Mouse (Mus musculus) G1E (cell line): ENCODE measurements at regions not wholly inside any gene's neighbourhood (a gene's known extent, or its start where the extent isn't known, plus 50 kb on each side); places are given as distances from the start of the nearest gene placed in this dataset.

ENCODE experiments used
- ATAC-seq: 2 replicates; pipeline ENCODE4 v1.8.0; 2016; ENCODE audit warnings: mild to moderate bottlenecking; ENCODE audit not compliant: insufficient number of reproducible peaks, poor library complexity, low FRiP score, severe bottlenecking; ENCODE audit errors: extremely low read depth
- DNase-seq: peaks from one replicate; pipeline ENCODE4 v3.0.0; 2012; ENCODE audit warnings: low spot score
- H3K27me3 ChIP-seq: 2 replicates; pipeline ENCODE4 v1.6.1; 2012; ENCODE audit warnings: mild to moderate bottlenecking, low read length, inconsistent platforms; ENCODE audit not compliant: insufficient read depth
- H3K36me3 ChIP-seq: replicated peaks from 2 replicates; pipeline ENCODE3; 2012; ENCODE audit warnings: mild to moderate bottlenecking, inconsistent platforms
- H3K4me1 ChIP-seq: 2 replicates; pipeline ENCODE4 v1.6.1; 2012; ENCODE audit warnings: low read depth, low read length, inconsistent platforms, mixed read lengths; ENCODE audit not compliant: insufficient read depth
- H3K4me3 ChIP-seq: 2 replicates; pipeline ENCODE4 v1.5.1; 2012; ENCODE audit warnings: low read depth, mild to moderate bottlenecking, inconsistent platforms, low read length, moderate library complexity, mixed read lengths
- H3K9me3 ChIP-seq: replicated peaks from 2 replicates; pipeline ENCODE4 v1.6.1; 2012; ENCODE audit warnings: inconsistent platforms
- CTCF ChIP-seq: IDR thresholded peaks from 2 replicates; pipeline ENCODE4 v1.5.1; 2012; ENCODE audit warnings: low read depth, low read length, inconsistent platforms, mixed read lengths
- GATA1 ChIP-seq: IDR thresholded peaks from 2 replicates; pipeline ENCODE4 v1.6.1; 2012; ENCODE audit warnings: borderline replicate concordance, low read length, inconsistent platforms, mixed read lengths
- GATA2 ChIP-seq: IDR thresholded peaks from 2 replicates; pipeline ENCODE4 v1.6.1; 2012; ENCODE audit warnings: low read depth, low read length, inconsistent platforms, borderline replicate concordance
- POLR2AphosphoS5 ChIP-seq: IDR thresholded peaks from 2 replicates; pipeline ENCODE4 v1.6.1; 2012; ENCODE audit warnings: low read depth, low read length, inconsistent platforms; ENCODE audit not compliant: insufficient replicate concordance
- TAL1 ChIP-seq: conservative IDR thresholded peaks from 2 replicates; pipeline ENCODE4 v1.6.1; 2012; ENCODE audit warnings: low read depth, low read length, inconsistent platforms, mixed read lengths

- Histone ChIP-seq H3K4me3 (no peak overlapping the region), H3K36me3 (no peaks in the 10 kb centered on the region), H3K9me3 (peaks cover 15% of the 10 kb centered on the region), H3K4me1 (no peaks in the 10 kb centered on the region), H3K27me3 (no peaks in the 10 kb centered on the region)
- ATAC-seq (no peak), DNase-seq (no peak)
- TF ChIP-seq TAL1 (no peak), CTCF (no peak), GATA2 (no peak), POLR2AphosphoS5 (no peak), GATA1 (no peak)
These were observed 143.6 kb upstream of the Sphkap start for GRCm38 (mm10) chr1:83551617-83552016.

GRCm38 (mm10) chr1:83535461-83535860 is 127.5 kb upstream of the Sphkap start:
- TF ChIP-seq GATA2 (no peak), CTCF (no peak), TAL1 (no peak), GATA1 (no peak), POLR2AphosphoS5 (no peak)
- DNase-seq: no peak
- Histone ChIP-seq H3K9me3 (peaks cover 12% of the 10 kb centered on the region), H3K4me1 (no peaks in the 10 kb centered on the region), H3K36me3 (no peaks in the 10 kb centered on the region), H3K4me3 (no peak overlapping the region), H3K27me3 (no peaks in the 10 kb centered on the region)
- ATAC-seq: no peak

GRCm38 (mm10) chr1:83527803-83528202 is 119.8 kb upstream of the Sphkap start:
- H3K4me1 ChIP-seq: no peaks in the 10 kb centered on the region
- no peaks in the 10 kb centered on the region for H3K27me3 ChIP-seq
- ATAC-seq: no peak
- H3K4me3 ChIP-seq: no peak overlapping the region
- H3K9me3 ChIP-seq: peaks cover 14% of the 10 kb centered on the region
- no peak for DNase-seq
- H3K36me3 ChIP-seq: no peaks in the 10 kb centered on the region
- TF ChIP-seq GATA1 (no peak), CTCF (no peak), GATA2 (no peak)

- Histone ChIP-seq H3K4me1 (no peaks in the 10 kb centered on the region), H3K4me3 (no peak overlapping the region), H3K27me3 (no peaks in the 10 kb centered on the region), H3K9me3 (peaks cover 3% of the 10 kb centered on the region; the same call in 1 of the 2 replicates), H3K36me3 (no peaks in the 10 kb centered on the region)
- DNase-seq: no peak
- ATAC-seq: no peak
- TF ChIP-seq CTCF: no peak
- TF ChIP-seq GATA2: no peak
- no peak for TF ChIP-seq POLR2AphosphoS5
- no peak for TF ChIP-seq TAL1
- no peak for TF ChIP-seq GATA1
These were observed 101.4 kb upstream of the Sphkap start for GRCm38 (mm10) chr1:83509356-83509755.

- ATAC-seq (no peak), DNase-seq (no peak)
- no peaks in the 10 kb centered on the region for H3K36me3 ChIP-seq
- peaks cover 4% of the 10 kb centered on the region; the same call in 1 of the 2 replicates for H3K9me3 ChIP-seq
- no peak overlapping the region for H3K4me3 ChIP-seq
- H3K27me3 ChIP-seq: no peaks in the 10 kb centered on the region
- H3K4me1 ChIP-seq: no peaks in the 10 kb centered on the region
- TF ChIP-seq TAL1: no peak
- no peak for TF ChIP-seq GATA2
- no peak for TF ChIP-seq GATA1
- no peak for TF ChIP-seq CTCF
- TF ChIP-seq POLR2AphosphoS5: no peak
These were observed 97.4 kb upstream of the Sphkap start for GRCm38 (mm10) chr1:83505386-83505785.

- Histone ChIP-seq H3K4me3 (no peak overlapping the region), H3K36me3 (no peaks in the 10 kb centered on the region), H3K27me3 (no peaks in the 10 kb centered on the region), H3K4me1 (no peaks in the 10 kb centered on the region), H3K9me3 (0 out of 2 replicates have a peak, but pooled peaks cover 4% of the 10 kb centered on the region)
- no peak for TF ChIP-seq POLR2AphosphoS5
- no peak for ATAC-seq
- DNase-seq: no peak
These were observed 88.9 kb upstream of the Sphkap start for GRCm38 (mm10) chr1:83496888-83497287.

GRCm38 (mm10) chr1:83496380-83496779 is 88.4 kb upstream of the Sphkap start:
- Histone ChIP-seq H3K4me3 (no peak overlapping the region), H3K36me3 (no peaks in the 10 kb centered on the region), H3K4me1 (no peaks in the 10 kb centered on the region), H3K27me3 (no peaks in the 10 kb centered on the region), H3K9me3 (0 out of 2 replicates have a peak, but pooled peaks cover 4% of the 10 kb centered on the region)
- no peak for ATAC-seq
- TF ChIP-seq POLR2AphosphoS5: no peak
- TF ChIP-seq GATA1: no peak
- no peak for TF ChIP-seq GATA2
- no peak for TF ChIP-seq CTCF
- no peak for TF ChIP-seq TAL1
- DNase-seq: no peak
